Mouse (Mus musculus) macrophage (primary cell): ENCODE data around the gene Noct. TPM values are rescaled to one million over a fixed set of nuclear protein-coding genes. Genes with fewer than 3 reads are reported as not detected.
A peak's percentile ranks its signal among the peaks of the same experiment; 100 is the strongest.

Experiments used
- H3K27ac ChIP-seq: fragments of 350-480 bp; formaldehyde crosslinking; 2 replicates; pipeline ENCODE4 v1.9.0; 2021
- H3K36me3 ChIP-seq: fragments of 350-480 bp; formaldehyde crosslinking; 2 replicates; pipeline ENCODE4 v1.9.0; 2021; ENCODE audit errors: inconsistent target
- H3K4me3 ChIP-seq: fragments of 350-480 bp; formaldehyde crosslinking; 2 replicates; pipeline ENCODE4 v1.9.0; 2021; ENCODE audit errors: inconsistent target
- H3K79me2 ChIP-seq: fragments of 350-480 bp; formaldehyde crosslinking; 2 replicates; pipeline ENCODE4 v1.9.0; 2021; ENCODE audit errors: inconsistent target
- WGBS: methylation state at CpG from one replicate; pipeline ENCODE4 v1.1.7; 2026; ENCODE audit warnings: inconsistent platforms; ENCODE audit not compliant: missing documents; 5-methylcytosine and 5-hydroxymethylcytosine counted together
- polyA plus RNA-seq: library from polyadenylated mRNA; stranded (reverse); fragments of 250-400 nt; gene quantifications from 3 replicates; pipeline ENCODE4 v1.2.4, GENCODE M21; 2018; ENCODE audit warnings: inconsistent platforms

Noct gene
- polyA plus RNA-seq, 1 experiment from 2014 or later, result 7.7 TPM

GRCm38 (mm10) chr3:51198291-51198690, 26.0 kb upstream of the Noct start:
- H3K27ac ChIP-seq, result no peak overlapping the region
- no peaks in the 10 kb centered on the region for H3K36me3 ChIP-seq
- no peak overlapping the region for H3K4me3 ChIP-seq
- WGBS, result 100% methylated on average over 1 of the region's 1 CpGs
- H3K79me2 ChIP-seq, result no peaks in the 10 kb centered on the region

- WGBS, result 61% methylated on average over 6 of the region's 6 CpGs
- H3K4me3 ChIP-seq, result no peak overlapping the region
These were observed 25.1 kb upstream of the Noct start for GRCm38 (mm10) chr3:51199130-51199529.

GRCm38 (mm10) chr3:51200311-51200710, 23.9 kb upstream of the Noct start:
- no peaks in the 10 kb centered on the region for H3K36me3 ChIP-seq
- no peak overlapping the region for H3K4me3 ChIP-seq
- H3K79me2 ChIP-seq, result no peaks in the 10 kb centered on the region
- 95% methylated on average over 4 of the region's 4 CpGs for WGBS
- no peak overlapping the region for H3K27ac ChIP-seq

More at GRCm38 (mm10) chr3:51199130-51199529, 25.1 kb upstream of the Noct start:
- Histone ChIP-seq H3K27ac (no peak overlapping the region), H3K36me3 (no peaks in the 10 kb centered on the region), H3K79me2 (no peaks in the 10 kb centered on the region)

- Histone ChIP-seq H3K4me3 (no peak overlapping the region), H3K36me3 (no peaks in the 10 kb centered on the region), H3K27ac (no peak overlapping the region), H3K79me2 (no peaks in the 10 kb centered on the region)
- 94% methylated on average over 7 of the region's 7 CpGs for WGBS
These were observed 23.4 kb upstream of the Noct start for GRCm38 (mm10) chr3:51200894-51201293.

- H3K4me3 ChIP-seq, result no peak overlapping the region
- H3K27ac ChIP-seq, result no peak overlapping the region
- WGBS, result 92% methylated on average over 9 of the region's 9 CpGs
- H3K36me3 ChIP-seq, result no peaks in the 10 kb centered on the region
- H3K79me2 ChIP-seq, result no peaks in the 10 kb centered on the region
These were observed 22.3 kb upstream of the Noct start for GRCm38 (mm10) chr3:51201986-51202385.

- H3K79me2 ChIP-seq, result no peaks in the 10 kb centered on the region
- no peak overlapping the region for H3K4me3 ChIP-seq
- H3K27ac ChIP-seq, result no peak overlapping the region
- 92% methylated on average over 8 of the region's 8 CpGs for WGBS
- no peaks in the 10 kb centered on the region for H3K36me3 ChIP-seq
These were observed 21.7 kb upstream of the Noct start for GRCm38 (mm10) chr3:51202491-51202987.

GRCm38 (mm10) chr3:51203906-51204305, 20.3 kb upstream of the Noct start:
- Histone ChIP-seq H3K36me3 (no peaks in the 10 kb centered on the region), H3K27ac (no peak overlapping the region), H3K4me3 (no peak overlapping the region), H3K79me2 (no peaks in the 10 kb centered on the region)
- WGBS, result 85% methylated on average over 6 of the region's 6 CpGs

- Histone ChIP-seq H3K27ac (no peak overlapping the region), H3K4me3 (no peak overlapping the region), H3K36me3 (no peaks in the 10 kb centered on the region), H3K79me2 (no peaks in the 10 kb centered on the region)
- WGBS, result 95% methylated on average over 5 of the region's 5 CpGs
These were observed 19.8 kb upstream of the Noct start for GRCm38 (mm10) chr3:51204441-51204840.

GRCm38 (mm10) chr3:51204897-51205296, 19.4 kb upstream of the Noct start:
- H3K36me3 ChIP-seq, result no peaks in the 10 kb centered on the region
- no peak overlapping the region for H3K27ac ChIP-seq
- H3K79me2 ChIP-seq, result no peaks in the 10 kb centered on the region
- H3K4me3 ChIP-seq, result no peak overlapping the region
- WGBS, result 92% methylated on average over 11 of the region's 14 CpGs

GRCm38 (mm10) chr3:51206521-51206920, 17.7 kb upstream of the Noct start:
- no peaks in the 10 kb centered on the region for H3K36me3 ChIP-seq
- no peaks in the 10 kb centered on the region for H3K79me2 ChIP-seq
- WGBS, result 98% methylated on average over 7 of the region's 7 CpGs
- no peak overlapping the region for H3K4me3 ChIP-seq
- H3K27ac ChIP-seq, result no peak overlapping the region

GRCm38 (mm10) chr3:51208633-51209032, 15.6 kb upstream of the Noct start:
- Histone ChIP-seq H3K27ac (no peak overlapping the region), H3K36me3 (no peaks in the 10 kb centered on the region), H3K4me3 (no peak overlapping the region), H3K79me2 (no peaks in the 10 kb centered on the region)
- 70% methylated on average over 5 of the region's 5 CpGs for WGBS

- Histone ChIP-seq H3K79me2 (no peaks in the 10 kb centered on the region), H3K4me3 (no peak overlapping the region; the same call in 1 of the 2 replicates), H3K36me3 (no peaks in the 10 kb centered on the region), H3K27ac (peak overlapping the region; percentile 79)
- 5% methylated on average over 7 of the region's 7 CpGs for WGBS
These were observed 14.5 kb upstream of the Noct start for GRCm38 (mm10) chr3:51209503-51210314.

- no peaks in the 10 kb centered on the region for H3K36me3 ChIP-seq
- no peak overlapping the region for H3K4me3 ChIP-seq
- 100% methylated on average over 2 of the region's 3 CpGs for WGBS
- H3K27ac ChIP-seq, result peak overlapping the region; percentile 79
- no peaks in the 10 kb centered on the region for H3K79me2 ChIP-seq
These were observed 13.8 kb upstream of the Noct start for GRCm38 (mm10) chr3:51210485-51210884.

- no peak overlapping the region for H3K27ac ChIP-seq
- WGBS, result 91% methylated on average over 3 of the region's 3 CpGs
- H3K4me3 ChIP-seq, result no peak overlapping the region
- no peaks in the 10 kb centered on the region for H3K36me3 ChIP-seq
- H3K79me2 ChIP-seq, result no peaks in the 10 kb centered on the region
These were observed 11.1 kb upstream of the Noct start for GRCm38 (mm10) chr3:51213111-51213510.

GRCm38 (mm10) chr3:51215681-51216080, 8.6 kb upstream of the Noct start:
- H3K27ac ChIP-seq, result no peak overlapping the region
- no peaks in the 10 kb centered on the region for H3K79me2 ChIP-seq
- H3K4me3 ChIP-seq, result no peak overlapping the region
- no peaks in the 10 kb centered on the region for H3K36me3 ChIP-seq
- WGBS, result 84% methylated on average over 3 of the region's 6 CpGs
